Mouse (Mus musculus) erythroblast, embryonic 14.5 days (primary cell): ENCODE results near the gene Ggcx. TPM values are rescaled to one million over a fixed set of nuclear protein-coding genes. Genes with fewer than 3 reads are reported as not detected.
"Not testable (repeated sequence)": the region's sequence is repeated elsewhere in the genome, so short reads cannot be mapped to it uniquely, and the experiment has no call there.

Experiments
- H3K27me3 ChIP-seq: 2 replicates; pipeline ENCODE4 v1.6.1; 2012; ENCODE audit warnings: inconsistent platforms; ENCODE audit not compliant: control insufficient read depth
- H3K36me3 ChIP-seq: 2 replicates; pipeline ENCODE4 v1.6.1; 2012; ENCODE audit warnings: mild to moderate bottlenecking, inconsistent platforms; ENCODE audit not compliant: control insufficient read depth
- H3K4me1 ChIP-seq: 2 replicates; pipeline ENCODE4 v1.6.1; 2012; ENCODE audit warnings: inconsistent platforms; ENCODE audit not compliant: control insufficient read depth
- H3K4me3 ChIP-seq: replicated peaks from 2 replicates; pipeline ENCODE3; 2012; ENCODE audit warnings: moderate library complexity, mild to moderate bottlenecking, inconsistent platforms
- H3K9me3 ChIP-seq: 2 replicates; pipeline ENCODE4 v1.6.1; 2012; ENCODE audit warnings: low read length, inconsistent platforms, mixed read lengths; ENCODE audit not compliant: control insufficient read depth
- GATA1 ChIP-seq: IDR thresholded peaks from 2 replicates; pipeline ENCODE4 v1.6.1; 2012; ENCODE audit warnings: low read length, inconsistent platforms, mixed read lengths
- TAL1 ChIP-seq: IDR thresholded peaks from 3 replicates; pipeline ENCODE4 v1.6.1; 2012; ENCODE audit warnings: low read length, inconsistent platforms, mixed read lengths
- polyA plus RNA-seq: library from polyadenylated mRNA; stranded (reverse); fragments of >175 nt; gene quantifications from 2 replicates; pipeline ENCODE4 v1.2.3, GENCODE M21; 2012

Ggcx gene
- polyA plus RNA-seq, 1 experiment: 0.09 TPM

GRCm38 (mm10) chr6:72465361-72466157, 51.5 kb downstream of the Ggcx start:
- Histone ChIP-seq H3K27me3 (no peaks in the 10 kb centered on the region), H3K4me3 (no peak overlapping the region), H3K36me3 (no peaks in the 10 kb centered on the region), H3K4me1 (peaks cover 1% of the 10 kb centered on the region; the same call in 1 of the 2 replicates), H3K9me3 (no peaks in the 10 kb centered on the region)
- no peak for TF ChIP-seq TAL1
- no peak for TF ChIP-seq GATA1

GRCm38 (mm10) chr6:72466171-72466570, 52.1 kb downstream of the Ggcx start:
- H3K9me3 ChIP-seq: no peaks in the 10 kb centered on the region
- TF ChIP-seq TAL1: no peak
- no peak for TF ChIP-seq GATA1
- H3K36me3 ChIP-seq: no peaks in the 10 kb centered on the region
- no peak overlapping the region for H3K4me3 ChIP-seq
- H3K27me3 ChIP-seq: no peaks in the 10 kb centered on the region
- H3K4me1 ChIP-seq: no peaks in the 10 kb centered on the region

GRCm38 (mm10) chr6:72473264-72474041, 59.3 kb downstream of the Ggcx start:
- Histone ChIP-seq H3K4me3 (no peak overlapping the region), H3K9me3 (no peaks in the 10 kb centered on the region), H3K27me3 (no peaks in the 10 kb centered on the region), H3K36me3 (no peaks in the 10 kb centered on the region), H3K4me1 (peaks cover 4% of the 10 kb centered on the region; the same call in 1 of the 2 replicates)
- TF ChIP-seq GATA1 (no peak), TAL1 (no peak)

GRCm38 (mm10) chr6:72475221-72475985, 61.3 kb downstream of the Ggcx start:
- no peaks in the 10 kb centered on the region for H3K36me3 ChIP-seq
- H3K9me3 ChIP-seq: no peaks in the 10 kb centered on the region
- peaks cover 4% of the 10 kb centered on the region; the same call in 1 of the 2 replicates for H3K4me1 ChIP-seq
- TF ChIP-seq TAL1: no peak
- no peak for TF ChIP-seq GATA1
- no peaks in the 10 kb centered on the region for H3K27me3 ChIP-seq
- H3K4me3 ChIP-seq: no peak overlapping the region

- TF ChIP-seq TAL1: no peak
- no peak for TF ChIP-seq GATA1
- H3K9me3 ChIP-seq: no peaks in the 10 kb centered on the region
- no peak overlapping the region for H3K4me3 ChIP-seq
- H3K4me1 ChIP-seq: peaks cover 4% of the 10 kb centered on the region; the same call in 1 of the 2 replicates
- no peaks in the 10 kb centered on the region for H3K36me3 ChIP-seq
- no peaks in the 10 kb centered on the region for H3K27me3 ChIP-seq
These were observed 62.7 kb downstream of the Ggcx start for GRCm38 (mm10) chr6:72476836-72477235.

GRCm38 (mm10) chr6:72477621-72478020, 63.5 kb downstream of the Ggcx start:
- Histone ChIP-seq H3K36me3 (no peaks in the 10 kb centered on the region), H3K9me3 (no peaks in the 10 kb centered on the region), H3K27me3 (no peaks in the 10 kb centered on the region), H3K4me3 (no peak overlapping the region), H3K4me1 (peaks cover 4% of the 10 kb centered on the region; the same call in 1 of the 2 replicates)
- TF ChIP-seq GATA1 (no peak), TAL1 (no peak)

GRCm38 (mm10) chr6:72478691-72479090, 64.6 kb downstream of the Ggcx start:
- H3K36me3 ChIP-seq, H3K4me3 ChIP-seq, H3K4me1 ChIP-seq, H3K27me3 ChIP-seq, H3K9me3 ChIP-seq: not testable (repeated sequence)

- no peaks in the 10 kb centered on the region for H3K36me3 ChIP-seq
- TF ChIP-seq TAL1 (no peak), GATA1 (no peak)
These were observed 65.7 kb downstream of the Ggcx start for GRCm38 (mm10) chr6:72479645-72480421.

GRCm38 (mm10) chr6:72480422-72480702, 66.3 kb downstream of the Ggcx start:
- Histone ChIP-seq H3K36me3 (no peaks in the 10 kb centered on the region), H3K4me3 (no peak overlapping the region), H3K27me3 (no peaks in the 10 kb centered on the region), H3K4me1 (no peaks in the 10 kb centered on the region; the same call in 1 of the 2 replicates), H3K9me3 (no peaks in the 10 kb centered on the region)
- TF ChIP-seq GATA1 (no peak), TAL1 (no peak)

More at GRCm38 (mm10) chr6:72479645-72480421, 65.7 kb downstream of the Ggcx start:
- H3K4me3 ChIP-seq: no peak overlapping the region
- H3K4me1 ChIP-seq: no peaks in the 10 kb centered on the region; the same call in 1 of the 2 replicates
- H3K9me3 ChIP-seq: no peaks in the 10 kb centered on the region
- H3K27me3 ChIP-seq: no peaks in the 10 kb centered on the region

Other genes with a start within 250 kb of the Ggcx start
- gene Atoh8, start 178.7 kb upstream of the Ggcx start, polyA plus RNA-seq: 0.05 TPM in 1 of 2 replicates, not detected in the other
- gene Sftpb, start 109.7 kb upstream of the Ggcx start, polyA plus RNA-seq: not detected in 2 replicates
- 2.5 and 3.5 TPM in 2 replicates for gene Usp39, start 69.1 kb upstream of the Ggcx start, polyA plus RNA-seq
- 0.74 and 1.3 TPM in 2 replicates for gene 0610030E20Rik, start 67.0 kb upstream of the Ggcx start, polyA plus RNA-seq
- 0.32 and 0.44 TPM in 2 replicates for gene Tmem150a, start 58.9 kb upstream of the Ggcx start, polyA plus RNA-seq
- gene Rnf181, start 47.4 kb upstream of the Ggcx start, polyA plus RNA-seq: 14.4 and 15.6 TPM in 2 replicates
- 6.0 and 6.1 TPM in 2 replicates for gene Vamp5, start 33.8 kb upstream of the Ggcx start, polyA plus RNA-seq
- gene Vamp8, start 23.6 kb upstream of the Ggcx start, polyA plus RNA-seq: 22.8 and 33.5 TPM in 2 replicates
- gene Mat2a, start 25.2 kb downstream of the Ggcx start, polyA plus RNA-seq: 1.7 and 2.0 TPM in 2 replicates
- not detected in 2 replicates for gene Sh2d6, start 107.4 kb downstream of the Ggcx start, polyA plus RNA-seq
- gene Capg, start 130.1 kb downstream of the Ggcx start, polyA plus RNA-seq: 0.48 and 0.77 TPM in 2 replicates
- gene Elmod3, start 184.1 kb downstream of the Ggcx start, polyA plus RNA-seq: 0.15 and 0.20 TPM in 2 replicates
- gene Retsat, start 184.2 kb downstream of the Ggcx start, polyA plus RNA-seq: 0.06 and 0.25 TPM in 2 replicates
- gene Tgoln1, start 202.7 kb downstream of the Ggcx start, polyA plus RNA-seq: 0.10 and 0.11 TPM in 2 replicates